Mouse (Mus musculus): ENCODE data around the gene Hcn4.

Hcn4 gene

DNA sequence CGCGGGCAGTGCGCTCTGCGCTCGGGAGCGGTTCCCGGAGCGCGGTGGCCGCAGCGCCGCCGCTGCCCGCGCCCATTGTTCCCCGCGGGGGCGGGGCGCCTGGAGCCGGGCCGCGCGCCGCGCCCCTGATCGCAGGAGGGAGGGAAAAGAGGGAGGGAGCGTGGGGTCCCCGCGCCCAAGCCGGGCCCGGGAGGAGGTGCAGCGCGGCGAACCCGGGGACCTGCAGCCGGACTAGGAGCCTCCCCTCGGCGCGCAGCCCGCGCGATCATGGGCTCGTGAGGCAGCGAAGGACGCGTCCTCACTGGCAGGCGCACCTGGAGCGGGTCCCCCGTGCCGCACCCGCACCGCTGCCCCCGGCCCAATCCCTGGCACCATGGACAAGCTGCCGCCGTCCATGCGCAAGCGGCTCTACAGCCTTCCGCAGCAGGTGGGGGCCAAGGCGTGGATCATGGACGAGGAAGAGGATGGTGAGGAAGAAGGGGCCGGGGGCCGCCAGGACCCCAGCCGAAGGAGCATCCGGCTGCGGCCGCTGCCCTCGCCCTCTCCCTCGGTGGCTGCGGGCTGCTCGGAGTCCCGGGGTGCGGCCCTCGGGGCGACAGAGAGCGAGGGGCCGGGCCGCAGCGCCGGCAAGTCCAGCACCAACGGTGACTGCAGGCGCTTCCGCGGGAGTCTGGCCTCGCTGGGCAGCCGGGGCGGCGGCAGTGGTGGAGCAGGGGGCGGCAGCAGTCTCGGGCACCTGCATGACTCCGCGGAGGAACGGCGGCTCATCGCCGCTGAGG, at the start of gene Hcn4:
TSS of gene Hcn4 (plus strand) at position 274 of the 779 bp plus-strand sequence.
- no peak for DNase-seq (ENCODE audit: low spot score)

DNA sequence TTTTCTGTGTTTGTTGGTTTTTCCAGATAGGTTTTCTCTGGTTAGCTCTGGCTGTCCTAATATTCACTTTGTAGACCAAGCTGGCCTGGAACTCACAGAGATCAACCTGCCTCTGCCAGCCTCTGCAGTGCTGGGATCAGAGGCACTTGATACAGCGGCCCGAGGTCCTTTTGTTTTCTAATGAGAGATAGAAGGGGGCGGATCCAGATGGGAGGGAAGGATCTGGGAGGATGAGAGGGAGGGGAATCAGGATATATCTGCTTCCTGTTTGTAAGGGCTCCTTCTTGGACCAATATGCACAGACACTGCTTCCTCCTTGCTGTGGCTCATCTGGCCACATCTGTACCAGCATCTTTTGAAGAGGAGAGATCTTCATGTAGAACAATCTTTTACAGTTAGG, 48.5 kb upstream of the Hcn4 start:
- DNase-seq (ENCODE audit: low spot score), result no peak

DNA sequence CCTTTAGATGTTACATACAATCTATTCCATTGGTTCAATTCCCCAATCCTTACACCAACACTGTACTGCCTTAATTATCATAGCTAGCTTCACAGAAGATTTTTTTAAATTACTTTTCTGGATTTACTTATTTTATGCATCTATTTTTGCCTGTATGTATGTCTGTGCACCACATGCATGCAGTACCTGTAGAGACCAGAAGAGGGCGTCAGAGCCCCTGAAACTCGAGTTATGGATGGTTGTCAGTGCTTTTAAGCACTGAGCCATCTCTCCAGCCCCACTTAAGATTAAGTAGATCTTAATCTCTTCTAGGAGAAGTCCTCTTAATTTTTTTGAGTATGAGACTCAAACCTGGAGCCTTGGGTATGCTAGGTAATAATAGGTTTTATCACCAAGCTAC, 47.8 kb upstream of the Hcn4 start:
- no peak for DNase-seq (ENCODE audit: low spot score)

DNA sequence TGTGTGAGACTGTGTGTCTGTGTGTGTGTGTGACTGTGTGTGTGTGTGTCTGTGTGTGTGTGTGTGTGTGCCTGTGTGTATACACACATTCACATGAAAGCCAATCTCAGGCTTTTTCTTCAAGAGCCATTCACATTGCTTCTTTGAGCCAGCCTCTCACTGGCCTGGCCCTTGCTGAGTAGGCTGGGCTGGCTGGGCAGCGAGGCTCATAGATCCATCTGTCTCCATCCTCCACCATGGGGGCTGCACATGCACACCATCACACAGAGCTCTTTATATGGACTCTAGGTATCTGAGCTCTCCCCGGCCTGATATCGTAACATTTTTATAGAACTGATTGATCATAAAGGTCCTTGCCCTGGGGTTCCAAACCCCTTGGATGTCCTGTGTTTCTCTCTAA, 33.7 kb upstream of the Hcn4 start:
- DNase-seq (ENCODE audit: low spot score), result no peak

DNA sequence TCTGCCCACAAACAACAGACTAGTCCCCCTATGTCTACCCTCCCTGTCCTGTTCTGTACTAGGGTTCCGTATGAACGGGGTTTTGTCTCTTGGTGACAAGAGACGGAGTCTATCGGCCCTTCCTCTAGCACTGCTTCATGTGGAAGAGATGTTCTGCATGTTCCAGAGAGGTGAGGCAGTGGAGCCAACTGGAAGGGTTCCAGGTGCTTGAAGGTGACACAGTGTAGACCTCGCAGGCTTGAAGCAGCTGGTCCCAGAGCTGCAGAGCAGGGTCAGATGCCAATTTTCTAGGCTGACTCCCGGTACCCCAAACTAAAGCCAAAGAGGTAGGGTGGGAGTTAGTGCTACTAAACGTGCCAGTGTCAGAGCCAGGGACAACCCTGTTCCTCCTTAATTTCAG, 25.1 kb upstream of the Hcn4 start:
- DNase-seq (ENCODE audit: low spot score), result no peak

DNA sequence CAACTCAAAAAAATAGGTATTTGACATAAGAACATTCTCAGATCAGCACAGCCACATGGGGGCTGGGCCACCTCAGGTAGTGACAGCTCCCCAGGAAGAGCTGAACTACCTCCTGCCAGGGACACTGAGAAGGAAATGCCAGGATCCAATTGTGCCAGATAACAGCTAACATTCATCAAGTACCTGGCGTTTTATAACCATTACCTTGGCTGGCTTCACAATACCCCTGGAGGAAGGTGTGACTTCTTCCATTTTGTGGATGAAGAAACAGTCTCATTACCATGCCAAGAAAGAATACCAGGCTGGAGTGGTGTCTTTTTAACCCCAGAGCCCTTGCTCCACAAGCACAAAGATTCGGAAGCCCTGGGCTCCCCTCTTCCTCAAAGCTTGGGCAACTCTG, 21.8 kb upstream of the Hcn4 start:
- DNase-seq (ENCODE audit: low spot score), result no peak

DNA sequence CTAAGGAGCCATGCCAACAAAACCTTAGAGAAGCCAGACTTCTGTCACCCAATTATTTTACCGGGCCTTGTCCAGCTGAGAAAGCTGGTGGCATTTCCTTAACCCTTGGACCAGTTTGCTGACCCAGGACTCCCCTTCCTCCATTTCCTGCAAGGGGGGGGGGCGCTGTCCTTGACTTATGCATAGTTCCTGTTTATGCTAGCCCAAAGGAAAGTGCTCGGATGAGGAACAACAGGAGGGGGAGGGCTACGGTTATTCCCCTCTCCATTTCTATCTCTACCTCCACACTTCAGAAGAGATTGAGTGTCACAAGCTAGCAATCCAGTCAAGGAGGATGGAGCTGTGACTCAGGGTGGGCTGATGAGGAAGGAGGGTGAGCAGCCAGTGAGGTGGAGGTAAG, 20.9 kb upstream of the Hcn4 start:
- no peak for DNase-seq (ENCODE audit: low spot score)

DNA sequence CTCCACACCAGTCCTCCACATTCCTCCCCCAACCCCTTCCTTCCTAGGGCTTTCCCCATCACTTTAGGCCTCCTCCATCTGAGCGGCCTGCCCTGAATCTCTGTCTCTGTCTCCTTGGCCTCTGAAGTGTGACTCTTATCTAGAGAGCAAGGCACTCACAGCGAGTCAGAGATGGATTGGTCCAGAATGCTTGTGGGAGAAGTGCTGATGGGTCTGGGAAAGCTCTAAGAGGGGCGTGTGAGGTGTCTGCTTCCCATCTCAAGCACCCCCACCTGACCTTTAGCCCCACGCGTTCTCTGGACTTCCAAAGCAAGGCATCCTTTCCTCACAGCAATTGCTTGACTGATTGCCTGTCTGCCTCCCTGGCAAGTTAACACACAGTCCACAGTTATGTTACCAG, 20.4 kb upstream of the Hcn4 start:
- no peak for DNase-seq (ENCODE audit: low spot score)

DNA sequence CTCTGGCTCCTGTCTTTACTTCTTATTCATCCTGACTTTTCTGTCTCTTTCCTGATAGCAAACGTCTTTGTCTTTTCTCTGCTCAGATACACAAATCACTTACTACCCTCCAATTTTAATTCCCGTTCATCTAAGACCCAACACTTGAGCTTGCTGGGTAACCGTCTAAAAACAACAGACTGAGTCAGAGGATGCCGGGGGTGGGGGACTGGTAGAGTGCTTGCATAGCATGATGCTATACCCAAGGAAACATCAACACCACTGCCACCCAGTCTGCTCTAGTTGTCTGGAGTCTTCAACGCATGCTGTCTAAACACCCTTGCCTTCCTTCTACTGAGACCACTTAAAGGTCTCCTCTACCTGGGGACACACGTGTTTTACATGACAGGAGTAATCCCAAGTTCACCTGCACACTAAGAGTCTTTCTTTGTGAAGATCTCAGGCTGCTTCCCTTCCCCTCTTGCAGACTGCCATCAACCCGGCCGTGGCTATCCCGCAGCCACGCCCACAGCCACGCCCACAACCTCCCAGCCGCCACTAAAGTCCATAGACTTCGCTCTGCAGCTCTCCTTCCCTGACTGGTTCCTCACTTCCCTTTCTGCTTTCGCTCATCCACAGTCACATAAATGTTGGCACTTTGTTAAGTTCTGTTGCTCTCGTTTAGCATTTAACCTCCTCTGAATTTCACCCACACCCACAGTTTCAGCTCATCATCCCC, 17.5 kb upstream of the Hcn4 start:
- DNase-seq (ENCODE audit: low spot score), result no peak

DNA sequence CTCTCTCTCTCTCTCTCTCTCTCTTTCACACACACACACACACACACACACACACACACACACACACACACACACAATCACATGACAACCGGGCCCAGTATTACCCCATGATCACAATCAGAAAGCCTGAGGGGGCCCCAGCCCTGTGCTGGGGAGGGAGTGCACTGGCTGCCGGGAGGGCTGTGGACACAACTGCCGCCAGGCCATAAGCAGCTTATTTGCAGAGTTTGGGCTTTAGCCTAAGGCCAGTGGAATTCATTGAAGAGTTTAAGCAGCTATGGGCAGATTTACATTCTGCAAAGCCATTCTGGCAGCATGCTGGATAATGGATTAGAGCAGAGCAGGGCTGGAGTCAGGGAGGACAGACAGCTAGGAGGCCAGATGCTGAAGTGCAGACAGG, 12.0 kb upstream of the Hcn4 start:
- DNase-seq (ENCODE audit: low spot score), result no peak

DNA sequence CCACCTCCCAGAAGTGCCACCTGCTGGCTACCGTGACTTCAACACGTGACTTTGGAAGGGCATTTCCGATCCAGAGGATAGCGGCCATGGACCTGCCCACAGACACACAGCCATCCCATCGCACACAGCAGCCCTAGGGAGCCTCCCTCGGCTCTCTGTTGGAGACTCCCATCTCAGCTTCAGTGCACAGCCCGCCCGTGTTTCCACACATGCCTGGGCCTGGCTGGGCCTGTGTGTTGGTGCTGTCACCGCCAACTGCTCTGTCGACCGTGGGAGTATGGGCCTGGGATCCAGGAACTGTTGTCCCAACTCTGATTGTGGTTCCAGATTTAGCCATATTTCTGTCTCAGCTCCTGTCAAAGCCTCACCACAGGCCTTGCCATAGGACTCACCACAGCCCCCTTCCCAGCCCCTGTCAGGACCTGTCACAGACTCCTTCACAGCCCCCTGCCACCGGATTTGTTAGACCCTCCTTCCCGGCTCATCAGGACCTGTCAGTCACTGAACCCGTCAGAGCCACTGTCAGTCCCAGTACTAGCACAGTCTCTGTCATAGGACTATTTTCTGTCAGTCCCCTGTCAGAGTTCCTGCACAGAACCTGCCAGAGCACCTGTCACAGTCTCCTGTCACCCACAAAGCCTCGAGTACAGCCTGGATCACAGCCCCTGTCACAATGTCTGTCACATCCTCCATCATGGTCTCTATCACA, 7.5 kb upstream of the Hcn4 start:
- DNase-seq (ENCODE audit: low spot score), result no peak

DNA sequence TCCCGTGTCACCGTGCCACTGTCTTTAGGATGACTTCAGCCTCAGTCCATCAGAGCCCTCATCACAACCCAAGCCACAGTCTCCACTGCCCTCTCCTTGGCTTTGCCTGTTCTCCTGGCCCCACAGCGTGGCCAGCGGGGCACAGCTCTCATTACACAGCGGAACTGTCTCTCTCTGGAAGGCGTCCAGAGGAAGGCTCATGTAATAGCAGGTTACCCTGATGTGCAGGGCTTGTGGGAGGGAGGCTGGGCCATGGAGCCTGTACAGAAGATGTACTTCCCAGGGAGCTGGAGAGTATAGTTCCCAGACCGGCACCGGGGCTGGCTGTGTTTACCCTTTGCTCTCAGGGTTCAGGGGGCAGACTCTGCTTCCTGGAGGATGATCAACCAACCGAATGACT, 6.8 kb upstream of the Hcn4 start:
- no peak for DNase-seq (ENCODE audit: low spot score)

DNA sequence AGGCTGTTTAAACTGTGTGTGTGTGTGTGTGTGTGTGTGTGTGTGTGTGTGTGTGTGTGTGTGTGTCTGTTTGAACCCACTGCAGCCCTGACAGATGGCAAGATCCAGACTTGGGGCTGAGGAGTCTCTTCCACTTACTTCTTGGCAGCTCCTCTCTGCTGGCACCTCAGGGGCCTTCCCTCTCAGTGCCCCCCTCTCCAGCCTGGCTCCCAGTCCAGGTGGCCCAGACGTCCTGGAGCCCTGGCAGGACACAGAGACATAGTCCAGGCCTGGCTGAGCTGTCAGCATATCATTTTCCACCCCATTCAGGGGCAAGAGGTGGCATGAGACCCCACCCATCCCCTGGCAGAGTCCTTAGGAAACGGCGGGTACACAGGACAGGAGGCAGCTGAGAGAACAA, 5.5 kb upstream of the Hcn4 start:
- no peak for DNase-seq (ENCODE audit: low spot score)

DNA sequence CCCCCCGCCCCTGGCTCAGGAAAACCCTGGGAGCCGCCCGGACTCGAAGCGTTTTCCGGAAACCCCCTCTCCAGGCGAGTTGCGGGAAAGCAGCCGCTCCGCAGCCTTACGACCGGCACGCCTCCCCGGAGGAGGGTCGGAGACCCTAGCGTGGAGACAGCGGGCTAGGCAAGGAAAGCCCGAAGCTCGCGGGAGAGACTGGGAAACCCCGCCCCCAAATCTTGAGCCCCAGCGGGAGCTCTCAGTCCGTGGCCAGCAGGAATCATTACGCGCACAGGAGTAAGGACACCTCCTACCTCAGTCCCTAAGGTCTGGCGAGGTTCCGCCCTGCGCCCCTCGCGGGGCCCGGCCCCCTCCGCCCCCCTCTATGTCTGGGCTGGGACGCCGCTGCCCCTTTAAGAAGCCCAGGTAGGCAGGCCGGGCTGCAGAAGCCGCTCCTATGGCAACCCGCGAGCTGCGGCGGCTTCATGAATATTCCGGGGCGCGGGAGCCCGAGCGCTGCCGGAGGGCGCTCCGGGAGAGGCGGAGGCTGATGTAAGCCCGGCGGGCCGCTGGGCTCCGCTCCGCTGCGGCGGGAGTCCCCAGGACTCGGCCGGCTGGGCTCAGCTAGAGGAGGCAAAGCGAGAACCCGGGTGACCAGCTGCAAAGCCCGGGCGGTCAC, 651 bp upstream of the Hcn4 start:
- no peak for DNase-seq (ENCODE audit: low spot score)

DNA sequence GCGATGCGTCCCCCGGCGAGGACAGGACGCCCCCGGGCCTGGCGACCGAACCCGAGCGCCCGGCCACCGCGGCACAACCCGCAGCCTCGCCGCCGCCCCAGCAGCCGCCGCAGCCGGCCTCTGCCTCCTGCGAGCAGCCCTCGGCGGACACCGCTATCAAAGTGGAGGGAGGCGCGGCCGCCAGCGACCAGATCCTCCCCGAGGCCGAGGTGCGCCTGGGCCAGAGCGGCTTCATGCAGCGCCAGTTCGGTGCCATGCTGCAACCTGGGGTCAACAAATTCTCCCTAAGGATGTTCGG, 655 bp downstream of the Hcn4 start:
- no peak for DNase-seq (ENCODE audit: low spot score)

DNA sequence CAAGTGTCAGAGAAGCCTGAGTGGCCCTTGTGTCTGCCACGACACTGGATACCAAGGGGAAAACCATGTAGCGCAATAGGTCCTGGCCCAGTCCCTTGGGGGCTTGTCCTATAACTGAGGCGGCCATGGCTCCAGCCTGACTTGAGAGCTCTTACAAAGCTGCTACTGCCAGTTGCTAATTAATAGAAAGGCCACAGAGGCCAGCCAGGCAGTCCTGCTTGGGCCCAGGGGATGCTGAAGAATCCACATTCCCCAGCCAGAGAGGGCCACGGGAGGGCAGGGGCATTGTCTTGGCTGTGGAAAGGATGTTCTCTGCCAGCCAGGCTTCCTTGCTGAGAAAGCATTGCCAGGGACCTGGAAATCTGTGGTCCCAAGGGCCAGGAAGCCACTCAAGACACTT, 6.4 kb downstream of the Hcn4 start:
- no peak for DNase-seq (ENCODE audit: low spot score)

DNA sequence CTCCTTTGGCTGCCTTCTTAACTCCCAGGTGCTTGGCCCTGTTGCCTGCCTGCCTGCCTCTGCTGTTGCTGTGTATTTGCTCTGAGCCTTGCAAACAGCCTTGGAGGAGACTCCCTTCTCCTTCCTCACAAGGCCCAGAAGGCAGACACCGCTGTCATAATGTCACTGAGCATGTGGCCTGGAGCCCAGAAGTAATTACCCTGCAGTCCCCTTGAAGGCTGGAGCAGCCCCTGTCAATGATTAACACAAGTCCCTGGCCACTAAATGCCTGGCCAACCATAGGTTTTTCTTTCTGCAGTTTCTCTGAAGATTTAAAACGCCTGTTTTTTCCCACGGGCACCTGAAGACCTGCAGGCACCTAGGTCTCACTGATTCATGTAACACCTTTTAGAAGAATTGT, 9.7 kb downstream of the Hcn4 start:
- no peak for DNase-seq (ENCODE audit: low spot score)

DNA sequence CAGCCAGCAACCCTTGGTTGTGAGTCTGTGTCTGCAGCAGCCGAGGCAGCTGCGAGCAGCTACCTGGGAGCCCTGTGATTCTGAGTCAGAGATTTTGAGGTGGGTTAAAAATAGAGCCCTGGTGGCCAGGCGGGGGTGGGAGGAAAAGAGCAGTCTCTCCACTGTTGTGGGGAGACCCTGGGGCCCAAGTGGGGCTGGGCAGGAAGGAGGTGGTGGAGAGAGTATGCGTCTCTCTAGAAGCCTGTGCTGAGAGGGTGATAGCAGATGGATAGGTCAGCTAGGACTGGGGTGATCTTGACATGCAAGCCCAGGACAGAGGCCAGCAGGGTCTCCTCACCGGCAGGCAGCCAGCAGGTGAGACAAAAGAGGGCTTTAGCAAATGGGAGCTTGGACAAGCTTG, 14.0 kb downstream of the Hcn4 start:
- DNase-seq (ENCODE audit: low spot score), result no peak

DNA sequence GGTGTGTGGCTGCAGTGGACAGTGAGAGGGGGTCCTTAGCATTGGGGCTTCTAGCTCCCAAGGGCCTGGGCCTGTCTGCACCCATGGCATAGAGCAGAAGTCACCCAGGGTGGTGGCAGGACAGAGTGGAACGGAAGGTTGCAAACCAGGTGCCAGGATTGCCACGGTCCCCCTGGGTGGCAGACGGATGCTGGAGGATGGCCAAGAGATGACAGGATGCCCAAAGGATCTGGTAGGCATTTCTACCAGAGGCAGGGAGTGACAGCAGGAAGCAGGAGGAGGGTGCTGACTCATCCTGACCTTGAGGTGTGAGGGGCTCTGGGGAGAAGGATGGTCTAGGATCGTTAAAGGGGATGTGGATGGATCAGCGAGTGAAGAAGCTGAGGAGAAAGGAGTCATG, 15.3 kb downstream of the Hcn4 start:
- no peak for DNase-seq (ENCODE audit: low spot score)

DNA sequence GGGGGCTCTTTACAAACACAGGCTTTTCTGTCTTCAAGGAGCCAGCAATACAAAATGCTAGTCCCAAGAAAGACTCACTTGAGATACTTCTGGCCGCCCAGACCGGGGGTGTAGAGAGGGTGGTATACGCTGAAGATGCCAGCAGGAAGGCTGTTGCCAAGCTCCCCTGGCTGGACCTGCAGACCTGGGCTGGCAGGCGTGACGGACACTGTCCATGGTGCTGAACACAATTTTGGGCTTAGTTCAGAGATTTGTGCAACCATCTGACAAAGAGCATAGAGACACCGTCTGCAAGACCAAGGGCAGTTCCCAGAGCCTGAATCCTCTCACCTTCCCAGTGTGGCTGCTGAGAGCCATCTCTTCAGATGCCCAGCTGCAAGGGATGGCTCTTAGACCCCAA, 18.4 kb downstream of the Hcn4 start:
- no peak for DNase-seq (ENCODE audit: low spot score)

DNA sequence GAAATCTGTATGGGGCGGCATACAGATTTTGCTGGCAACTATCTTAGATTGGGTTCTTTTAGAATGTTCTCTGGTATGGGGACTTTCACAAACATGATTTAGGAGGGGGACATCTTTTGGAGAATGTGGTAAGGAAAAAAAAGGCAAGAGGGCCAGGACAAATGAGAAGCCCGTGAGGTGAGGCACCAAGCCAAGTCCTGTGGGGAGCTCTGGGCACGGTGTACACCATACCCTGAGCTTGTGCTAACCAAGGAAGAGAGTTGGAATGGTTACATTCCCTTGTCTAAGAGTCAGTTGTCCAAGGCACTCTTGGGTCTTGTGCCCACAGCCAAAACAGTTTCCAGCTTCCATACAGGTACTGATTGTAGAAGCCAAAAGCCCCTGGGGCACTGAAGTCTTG, 21.4 kb downstream of the Hcn4 start:
- DNase-seq (ENCODE audit: low spot score), result no peak

DNA sequence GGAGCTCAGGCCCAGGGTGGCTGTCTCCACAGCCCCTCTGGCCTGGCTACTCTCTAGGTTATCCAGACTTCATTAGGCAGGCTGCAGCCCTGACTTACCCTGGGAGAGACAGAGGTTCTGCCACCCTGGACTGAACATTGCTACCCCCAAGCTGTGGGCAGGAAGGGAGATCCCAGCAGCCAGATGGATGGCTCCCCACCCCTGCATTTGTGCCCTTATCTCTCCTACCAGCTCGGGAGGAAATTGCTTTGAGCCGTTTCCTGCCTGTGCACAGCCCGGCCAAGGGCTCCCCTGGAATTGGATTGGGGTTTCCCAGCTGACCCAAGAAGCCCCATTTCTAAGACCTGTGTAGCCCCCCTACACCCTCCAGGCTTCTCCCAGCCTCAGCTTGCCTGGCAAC, 23.8 kb downstream of the Hcn4 start:
- no peak for DNase-seq (ENCODE audit: low spot score)

DNA sequence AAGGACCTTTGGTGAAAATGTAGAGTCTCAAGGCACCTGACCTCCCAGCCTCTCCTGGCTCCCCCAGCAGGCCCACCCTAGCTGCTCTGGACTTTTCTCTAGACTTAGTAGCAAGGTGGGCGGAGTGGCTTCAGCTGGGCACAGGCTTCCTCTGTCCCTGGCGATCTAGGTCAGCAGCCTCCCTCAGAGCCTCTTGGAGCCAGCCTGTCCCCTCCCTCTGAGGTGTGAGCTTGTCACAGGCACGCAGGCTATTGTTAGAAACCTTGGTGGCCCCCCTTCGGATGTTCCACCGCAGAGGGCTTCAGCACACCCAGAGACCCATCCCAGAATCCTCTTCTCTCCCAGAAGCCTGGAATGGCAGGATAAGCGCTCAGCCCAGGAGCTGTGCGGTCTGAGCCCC, 24.5 kb downstream of the Hcn4 start:
- DNase-seq (ENCODE audit: low spot score), result no peak

Data from urinary bladder, postnatal 10 days (tissue).